Mouse (Mus musculus): ENCODE measurements around the gene Arhgap29. TPM values are rescaled to one million over a fixed set of nuclear protein-coding genes. Genes with fewer than 3 reads are reported as not detected.

Arhgap29 gene
- polyA plus RNA-seq, 1 experiment from 2014 or later: 18.9 TPM

DNA sequence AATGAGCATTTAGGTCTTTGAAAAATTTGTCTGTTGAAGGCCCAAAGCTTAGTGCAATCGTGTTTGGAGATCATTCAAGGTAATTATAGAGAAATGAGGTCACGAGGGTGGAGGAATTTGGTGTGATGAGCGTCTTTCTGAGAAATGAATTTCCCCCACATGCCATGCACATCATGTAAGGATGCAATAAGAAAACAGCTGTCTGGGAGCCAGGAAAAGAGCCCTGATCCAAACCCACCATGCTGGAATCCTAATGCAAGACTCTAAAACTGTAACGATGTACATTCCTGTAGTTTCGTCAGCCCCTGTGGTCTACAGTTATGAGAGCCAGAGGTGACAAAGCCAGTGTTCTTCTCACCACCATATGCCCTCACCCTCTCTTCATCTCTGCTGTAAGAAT, 32.4 kb upstream of the Arhgap29 start:
- Histone ChIP-seq H3K36me3 (no peaks in the 10 kb centered on the region), H3K4me2 (replicated peaks) (no peak overlapping the region), H3K27me3 (no peaks in the 10 kb centered on the region), H3K4me1 (replicated peaks) (no peaks in the 10 kb centered on the region), H3K4me3 (replicated peaks) (no peak overlapping the region), H3K9me3 (no peaks in the 10 kb centered on the region), H3K9ac (replicated peaks) (no peak overlapping the region), H3K27ac (no peak overlapping the region)
- 92% methylated on average over 5 of the region's 5 CpGs for WGBS
- ATAC-seq: no peak

DNA sequence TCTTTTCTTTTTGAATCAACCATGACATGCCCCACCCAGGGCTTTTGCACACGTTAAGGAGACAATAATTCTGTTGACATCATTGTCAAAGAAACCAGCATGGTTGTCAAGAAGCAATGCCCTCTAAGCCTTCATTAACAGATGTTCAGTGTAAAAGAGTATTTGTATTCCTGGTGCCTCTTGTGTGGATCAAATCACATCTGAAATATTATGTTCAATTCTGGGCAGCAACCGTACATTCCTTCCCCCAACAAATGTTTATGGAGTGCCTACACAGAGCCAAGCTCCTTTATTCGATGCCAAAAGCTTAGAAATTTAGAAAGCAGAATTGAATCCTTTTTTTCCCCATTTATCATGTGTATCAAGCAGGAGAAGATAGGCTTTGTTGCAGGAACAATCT, 31.6 kb upstream of the Arhgap29 start:
- Histone ChIP-seq H3K4me2 (replicated peaks) (no peak overlapping the region), H3K4me1 (replicated peaks) (no peaks in the 10 kb centered on the region), H3K4me3 (replicated peaks) (no peak overlapping the region), H3K9me3 (no peaks in the 10 kb centered on the region), H3K27me3 (no peaks in the 10 kb centered on the region), H3K36me3 (no peaks in the 10 kb centered on the region), H3K9ac (replicated peaks) (no peak overlapping the region), H3K27ac (no peak overlapping the region)
- WGBS: 72% methylated on average over 3 of the region's 3 CpGs
- no peak for ATAC-seq

DNA sequence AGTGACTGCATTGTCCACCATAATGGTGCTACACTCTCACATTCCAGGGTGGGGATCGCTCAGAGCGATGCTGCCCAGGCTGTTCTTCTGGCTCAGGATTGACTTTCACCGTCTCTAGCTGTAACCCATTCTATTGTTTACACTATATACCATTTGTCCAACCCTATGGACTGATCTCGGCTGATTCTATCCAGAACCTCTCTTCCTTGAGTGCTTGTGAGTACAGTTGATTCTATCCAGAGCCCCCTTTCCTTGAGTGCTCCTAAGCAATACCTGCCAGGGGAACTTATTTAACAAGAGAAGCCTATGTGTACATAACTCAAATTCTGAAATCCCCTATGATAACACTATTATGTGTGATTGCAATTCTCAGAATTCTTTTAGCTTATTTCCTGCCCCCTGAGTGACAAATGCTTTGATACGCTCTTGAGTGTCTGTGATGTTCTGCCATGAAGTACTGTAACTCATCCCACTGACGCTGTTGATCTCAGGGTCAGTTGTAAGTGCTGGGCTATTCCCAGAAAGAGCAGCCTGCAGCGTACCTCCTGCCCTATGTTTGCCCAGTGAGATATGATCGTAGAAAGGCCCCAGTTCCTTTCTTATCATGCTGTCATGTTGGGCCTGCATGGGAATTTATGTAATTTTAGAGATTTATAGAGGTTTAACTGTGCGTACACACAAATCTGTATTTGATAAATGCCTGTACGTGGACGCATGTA, 27.4 kb upstream of the Arhgap29 start:
- 92% methylated on average over 11 of the region's 11 CpGs for WGBS
- H3K27ac ChIP-seq: no peak overlapping the region
- H3K4me1 ChIP-seq (replicated peaks): no peaks in the 10 kb centered on the region; the same call in 1 of the 2 replicates
- H3K4me2 ChIP-seq (replicated peaks): no peak overlapping the region
- ATAC-seq: no peak
- H3K36me3 ChIP-seq: no peaks in the 10 kb centered on the region
- no peak overlapping the region for H3K9ac ChIP-seq (replicated peaks)
- no peaks in the 10 kb centered on the region for H3K9me3 ChIP-seq
- H3K4me3 ChIP-seq (replicated peaks): no peak overlapping the region
- no peaks in the 10 kb centered on the region for H3K27me3 ChIP-seq

DNA sequence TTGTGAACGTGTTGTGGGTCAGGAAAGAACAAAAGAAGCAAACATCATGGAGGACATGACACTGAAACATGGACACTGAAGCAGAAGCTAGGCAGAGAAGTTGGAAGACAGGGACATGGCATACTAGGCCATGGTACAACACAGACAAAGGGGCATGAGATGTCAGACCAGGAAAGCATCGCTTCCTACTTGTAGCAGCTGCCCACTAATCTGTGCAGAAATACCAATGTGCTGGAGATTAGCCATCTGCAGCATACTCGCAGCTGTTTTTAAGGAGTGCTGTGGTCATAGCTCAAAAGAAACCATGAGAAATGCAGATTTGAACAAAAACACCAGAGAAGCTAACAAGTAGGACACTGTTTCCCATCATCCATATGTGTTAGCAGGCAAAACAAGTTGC, 24.7 kb upstream of the Arhgap29 start:
- Histone ChIP-seq H3K27me3 (no peaks in the 10 kb centered on the region), H3K4me3 (replicated peaks) (no peak overlapping the region), H3K9me3 (no peaks in the 10 kb centered on the region), H3K4me1 (replicated peaks) (no peaks in the 10 kb centered on the region; the same call in 1 of the 2 replicates), H3K9ac (replicated peaks) (no peak overlapping the region), H3K36me3 (no peaks in the 10 kb centered on the region), H3K4me2 (replicated peaks) (no peak overlapping the region), H3K27ac (no peak overlapping the region)
- 82% methylated on average over 3 of the region's 3 CpGs for WGBS
- ATAC-seq: no peak

GRCm38 (mm10) chr3:121932815-121933214, 19.5 kb upstream of the Arhgap29 start:
- H3K36me3 ChIP-seq: no peaks in the 10 kb centered on the region
- ATAC-seq: no peak
- no peak overlapping the region for H3K27ac ChIP-seq
- H3K27me3 ChIP-seq: no peaks in the 10 kb centered on the region
- no peak overlapping the region for H3K4me3 ChIP-seq (replicated peaks)
- 94% methylated on average over 4 of the region's 4 CpGs for WGBS
- H3K4me2 ChIP-seq (replicated peaks): no peak overlapping the region
- no peaks in the 10 kb centered on the region; the same call in 1 of the 2 replicates for H3K4me1 ChIP-seq (replicated peaks)
- H3K9ac ChIP-seq (replicated peaks): no peak overlapping the region
- H3K9me3 ChIP-seq: no peaks in the 10 kb centered on the region

DNA sequence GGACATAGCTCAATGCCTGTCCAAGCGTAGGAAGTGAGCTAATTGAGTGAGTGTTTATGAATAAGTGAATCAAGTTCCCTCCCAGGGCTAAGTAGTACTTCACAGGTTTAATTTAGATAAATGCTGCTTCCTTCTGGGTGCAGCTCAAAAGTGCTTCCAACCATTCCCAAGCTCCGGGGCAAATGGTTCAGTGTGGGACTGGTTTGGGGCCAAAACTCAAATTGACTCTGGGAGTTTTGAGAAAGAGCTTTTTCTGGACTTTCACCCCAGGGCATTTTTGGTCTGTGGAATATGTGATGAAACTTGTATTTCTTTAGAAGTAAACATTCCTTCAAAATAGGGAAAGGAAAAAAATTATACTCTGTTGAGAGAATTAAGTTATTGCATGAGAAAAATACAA, 16.1 kb upstream of the Arhgap29 start:
- H3K4me2 ChIP-seq (replicated peaks): no peak overlapping the region
- H3K36me3 ChIP-seq: no peaks in the 10 kb centered on the region
- no peak overlapping the region for H3K9ac ChIP-seq (replicated peaks)
- 94% methylated on average over 2 of the region's 2 CpGs for WGBS
- no peak for ATAC-seq
- H3K27ac ChIP-seq: no peak overlapping the region
- no peaks in the 10 kb centered on the region for H3K27me3 ChIP-seq
- no peak overlapping the region for H3K4me3 ChIP-seq (replicated peaks)
- H3K4me1 ChIP-seq (replicated peaks): no peaks in the 10 kb centered on the region
- no peaks in the 10 kb centered on the region for H3K9me3 ChIP-seq

DNA sequence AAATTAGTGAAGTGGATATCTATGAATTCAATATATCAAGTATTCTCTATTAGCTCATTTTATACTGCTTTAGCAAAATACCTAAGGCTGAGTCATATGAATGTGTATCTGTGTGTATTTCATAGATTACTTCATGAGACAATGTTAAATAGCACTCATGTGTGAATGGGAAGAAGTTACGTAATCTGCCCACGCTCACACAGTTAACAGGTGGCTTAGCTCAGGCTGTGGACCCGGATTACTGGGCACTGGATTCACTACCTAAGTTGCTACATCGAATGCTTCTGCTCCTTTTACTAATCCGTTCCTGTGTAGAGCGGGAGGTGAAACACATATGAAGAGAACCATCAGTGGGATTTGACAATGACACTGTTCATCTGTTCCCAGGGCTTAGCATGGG, 15.3 kb upstream of the Arhgap29 start:
- ATAC-seq: no peak
- Histone ChIP-seq H3K36me3 (no peaks in the 10 kb centered on the region), H3K9me3 (no peaks in the 10 kb centered on the region), H3K9ac (replicated peaks) (no peak overlapping the region), H3K4me3 (replicated peaks) (no peak overlapping the region), H3K4me2 (replicated peaks) (no peak overlapping the region), H3K27me3 (no peaks in the 10 kb centered on the region), H3K4me1 (replicated peaks) (no peaks in the 10 kb centered on the region), H3K27ac (no peak overlapping the region)
- WGBS: 93% methylated on average over 6 of the region's 6 CpGs

DNA sequence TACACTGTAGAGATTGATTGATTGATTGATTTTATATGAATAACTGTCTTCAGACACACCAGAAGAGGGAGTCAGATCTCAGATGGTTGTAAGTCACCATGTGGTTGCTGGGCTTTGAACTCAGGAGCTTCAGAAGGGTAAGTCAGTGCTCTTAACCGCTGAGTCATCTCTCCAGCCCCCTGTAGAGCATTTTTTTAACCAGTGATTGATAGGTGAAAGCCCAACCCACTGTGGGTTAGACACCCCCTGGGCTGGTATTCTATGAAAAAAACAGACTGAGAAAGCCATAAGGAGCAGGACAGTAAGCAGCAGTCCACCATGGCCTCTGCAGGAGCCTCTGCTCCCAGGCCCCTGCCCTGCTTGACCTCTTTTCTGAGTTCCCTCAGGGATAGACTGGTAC, 12.7 kb upstream of the Arhgap29 start:
- no peak for ATAC-seq
- Histone ChIP-seq H3K27me3 (no peaks in the 10 kb centered on the region), H3K4me3 (replicated peaks) (no peak overlapping the region), H3K27ac (no peak overlapping the region), H3K4me1 (replicated peaks) (no peaks in the 10 kb centered on the region), H3K9ac (replicated peaks) (no peak overlapping the region), H3K9me3 (no peaks in the 10 kb centered on the region), H3K4me2 (replicated peaks) (no peak overlapping the region), H3K36me3 (no peaks in the 10 kb centered on the region)
- 47% methylated on average over 1 of the region's 1 CpGs for WGBS

DNA sequence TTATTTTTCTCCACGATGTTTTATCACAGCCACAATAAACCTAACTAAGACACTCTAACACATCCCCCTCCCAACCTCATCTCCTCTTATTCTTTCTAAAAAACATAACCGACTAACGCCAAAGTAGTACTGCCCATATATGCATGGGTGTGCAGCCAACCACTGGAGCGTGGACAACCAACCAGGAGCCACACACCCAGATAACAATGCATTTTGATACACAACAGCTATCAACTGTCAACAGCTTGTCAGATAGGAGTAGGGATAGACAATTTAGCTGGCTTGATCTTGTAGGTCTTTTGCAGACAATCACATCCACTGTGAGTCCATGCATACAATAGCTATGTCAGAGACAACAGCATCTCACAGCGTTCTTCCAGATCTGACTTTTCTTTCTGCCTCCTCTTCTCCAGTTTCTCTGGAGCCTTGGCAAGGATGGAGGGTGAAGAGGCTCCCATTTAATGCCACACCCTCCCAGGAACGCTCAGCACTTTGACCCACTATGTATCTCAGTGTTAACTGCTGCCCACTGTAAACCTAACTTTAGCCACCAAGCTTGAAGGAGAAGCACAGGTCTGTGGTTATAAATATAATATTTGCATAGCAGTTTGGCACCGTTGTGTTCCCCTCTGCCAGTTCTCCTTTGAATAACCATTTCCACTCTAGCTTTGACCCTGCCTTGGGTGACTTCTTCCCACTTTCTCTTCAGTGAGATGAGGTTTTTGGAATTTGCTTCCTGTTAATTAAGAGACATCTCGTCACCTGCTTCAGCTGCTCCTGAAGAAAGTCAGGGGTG, 12.0 kb upstream of the Arhgap29 start:
- Histone ChIP-seq H3K27ac (no peak overlapping the region), H3K4me1 (replicated peaks) (no peaks in the 10 kb centered on the region), H3K4me2 (replicated peaks) (no peak overlapping the region), H3K4me3 (replicated peaks) (no peak overlapping the region), H3K36me3 (no peaks in the 10 kb centered on the region), H3K9ac (replicated peaks) (no peak overlapping the region), H3K27me3 (no peaks in the 10 kb centered on the region), H3K9me3 (no peaks in the 10 kb centered on the region)
- no peak for ATAC-seq
- WGBS: 88% methylated on average over 8 of the region's 8 CpGs

DNA sequence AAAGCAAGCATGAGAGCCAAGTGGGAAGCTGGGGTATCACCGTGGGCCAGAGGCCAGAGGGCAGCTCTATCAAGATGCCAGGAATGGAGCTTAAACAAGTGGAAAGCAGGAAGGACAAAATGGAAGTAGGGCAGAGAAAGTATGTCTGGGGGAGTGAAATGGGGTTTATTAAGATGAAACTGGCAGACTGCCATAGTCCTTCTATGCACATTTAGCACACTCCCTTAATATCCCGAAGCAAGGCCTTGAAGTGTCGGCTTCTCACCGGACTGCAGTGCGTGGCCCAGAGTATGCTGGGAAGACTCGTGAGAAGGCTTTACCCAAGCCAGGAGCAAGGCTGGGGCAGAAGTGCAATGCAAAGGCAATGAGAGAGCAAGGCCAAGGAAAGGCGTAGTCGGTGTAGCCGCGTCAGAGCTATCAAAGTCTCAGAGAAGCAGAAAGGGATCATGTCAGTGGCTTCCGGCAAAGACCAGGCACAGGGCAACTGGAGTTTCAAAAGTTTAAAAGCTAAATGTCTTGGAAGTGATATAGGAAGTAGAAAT, 11.1 kb upstream of the Arhgap29 start:
- Histone ChIP-seq H3K27ac (no peak overlapping the region), H3K27me3 (no peaks in the 10 kb centered on the region), H3K9ac (replicated peaks) (no peak overlapping the region), H3K4me3 (replicated peaks) (no peak overlapping the region), H3K4me2 (replicated peaks) (no peak overlapping the region), H3K9me3 (no peaks in the 10 kb centered on the region), H3K4me1 (replicated peaks) (no peaks in the 10 kb centered on the region), H3K36me3 (no peaks in the 10 kb centered on the region)
- no peak for ATAC-seq
- WGBS: 92% methylated on average over 11 of the region's 11 CpGs

DNA sequence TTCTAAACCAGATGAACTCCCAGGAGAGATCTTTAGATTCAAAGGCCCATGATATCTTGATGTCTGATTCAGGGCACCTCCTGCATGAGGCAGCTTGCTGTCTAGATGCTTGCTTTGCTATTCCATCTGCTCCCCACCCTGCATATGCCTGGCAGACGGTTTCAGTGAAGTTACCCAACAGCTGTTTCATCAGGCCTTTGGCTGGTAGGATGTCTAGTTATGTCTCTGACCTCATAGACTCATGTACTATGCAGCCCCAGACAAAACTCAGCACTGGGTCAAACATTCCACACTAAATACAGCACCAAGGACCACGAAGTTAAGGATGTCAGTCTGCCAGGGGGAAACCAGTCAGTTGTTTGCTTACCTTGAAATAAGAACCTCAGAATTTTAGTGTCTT, 6.4 kb upstream of the Arhgap29 start:
- WGBS: 82% methylated on average over 2 of the region's 2 CpGs
- ATAC-seq: no peak

GRCm38 (mm10) chr3:121946765-121947164, 5.6 kb upstream of the Arhgap29 start:
- H3K4me3 ChIP-seq (replicated peaks): no peak overlapping the region
- H3K9me3 ChIP-seq: no peaks in the 10 kb centered on the region
- no peaks in the 10 kb centered on the region for H3K4me1 ChIP-seq (replicated peaks)
- H3K9ac ChIP-seq (replicated peaks): no peak overlapping the region
- H3K4me2 ChIP-seq (replicated peaks): no peak overlapping the region
- H3K27me3 ChIP-seq: peaks cover 5% of the 10 kb centered on the region; the same call in 1 of the 2 replicates
- ATAC-seq: no peak
- no peak overlapping the region for H3K27ac ChIP-seq
- H3K36me3 ChIP-seq: no peaks in the 10 kb centered on the region

More for the DNA sequence above, 6.4 kb upstream of the Arhgap29 start:
- Histone ChIP-seq H3K4me3 (replicated peaks) (no peak overlapping the region), H3K36me3 (no peaks in the 10 kb centered on the region), H3K4me1 (replicated peaks) (no peaks in the 10 kb centered on the region), H3K9me3 (no peaks in the 10 kb centered on the region), H3K4me2 (replicated peaks) (no peak overlapping the region), H3K9ac (replicated peaks) (no peak overlapping the region), H3K27ac (no peak overlapping the region), H3K27me3 (no peaks in the 10 kb centered on the region)

All from midbrain, embryonic 13.5 days (tissue).